Mouse (Mus musculus): ENCODE data around the gene E130208F15Rik. TPM values are rescaled to one million over a fixed set of nuclear protein-coding genes. Genes with fewer than 3 reads are reported as not detected.

The E130208F15Rik gene
- polyA plus RNA-seq, 1 experiment from 2014 or later = 0.23 TPM

- Histone ChIP-seq H3K9me3 (no peaks in the 10 kb centered on the region), H3K27ac (no peak overlapping the region), H3K36me3 (replicated peaks) (no peaks in the 10 kb centered on the region), H3K27me3 (replicated peaks) (peaks cover 37% of the 10 kb centered on the region), H3K4me1 (peaks cover 9% of the 10 kb centered on the region; the same call in 1 of the 2 replicates), H3K4me2 (peak overlapping the region; percentile 51), H3K9ac (no peak overlapping the region), H3K4me3 (peak overlapping the region; percentile 22)
- 1% methylated on average over 30 of the region's 30 CpGs for WGBS
- peak; percentile 76 for ATAC-seq (replicated peaks)
Measured at GRCm38 (mm10) chr7:30347828-30348227, 26.3 kb downstream of the E130208F15Rik start.

DNA sequence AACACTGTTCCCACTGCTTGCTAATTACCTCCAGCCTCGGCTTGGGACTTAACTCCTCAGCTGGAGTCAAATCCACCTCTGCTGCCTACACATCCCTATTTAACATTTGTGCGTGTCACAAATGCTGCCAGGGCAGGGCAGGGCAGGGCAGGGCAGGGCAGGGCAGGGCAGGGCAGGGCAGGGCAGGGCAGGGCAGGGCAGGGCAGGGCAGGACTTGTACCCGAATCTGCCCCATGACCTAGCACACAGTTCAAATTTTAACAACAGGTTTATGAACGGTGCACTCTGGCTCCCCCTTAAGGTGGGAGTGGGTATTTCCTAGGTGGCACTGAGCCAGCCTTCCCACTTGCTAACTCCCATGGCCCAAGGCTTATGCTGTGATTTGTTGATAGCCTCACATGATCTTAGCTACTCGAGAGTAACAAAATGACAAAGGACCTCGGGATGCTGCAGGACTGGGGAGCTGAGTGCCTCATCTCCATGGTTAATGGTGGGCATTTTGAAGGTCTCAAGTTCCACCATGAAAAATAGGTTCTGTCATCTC lies 31.8 kb downstream of the E130208F15Rik start:
- no peak for ATAC-seq (replicated peaks)
- 15% methylated on average over 6 of the region's 6 CpGs for WGBS

DNA sequence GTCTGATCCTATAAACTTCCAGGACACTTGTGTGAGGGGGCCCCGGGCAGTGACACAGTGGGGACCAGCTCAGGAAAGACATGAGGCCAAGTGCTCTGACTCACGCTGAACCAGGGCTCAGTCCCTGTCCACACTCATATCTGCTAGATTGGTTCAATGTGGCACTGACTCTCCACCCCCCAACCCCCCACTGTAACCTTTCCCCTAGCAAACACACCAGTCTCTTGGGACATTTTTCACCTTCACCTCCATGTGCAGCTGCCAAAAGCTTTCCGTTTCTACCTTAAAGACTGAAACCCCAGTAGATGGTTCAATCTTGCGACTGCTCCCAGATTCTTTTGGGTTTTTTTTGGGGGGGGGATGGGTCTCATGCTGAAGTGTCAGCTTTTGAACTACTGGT lies 32.5 kb downstream of the E130208F15Rik start:
- no peak overlapping the region for H3K27ac ChIP-seq
- peaks cover 21% of the 10 kb centered on the region for H3K4me1 ChIP-seq
- H3K4me3 ChIP-seq = no peak overlapping the region
- no peak overlapping the region for H3K9ac ChIP-seq
- ATAC-seq (replicated peaks) = no peak
- H3K4me2 ChIP-seq = no peak overlapping the region
- no peaks in the 10 kb centered on the region for H3K9me3 ChIP-seq
- peaks cover 10% of the 10 kb centered on the region for H3K27me3 ChIP-seq (replicated peaks)
- 78% methylated on average over 4 of the region's 4 CpGs for WGBS
- 0 out of 2 replicates have a peak, but pooled peaks cover 9% of the 10 kb centered on the region for H3K36me3 ChIP-seq (replicated peaks)

More for the DNA sequence above, 31.8 kb downstream of the E130208F15Rik start:
- Histone ChIP-seq H3K4me3 (no peak overlapping the region), H3K27ac (no peak overlapping the region), H3K4me1 (peaks cover 14% of the 10 kb centered on the region), H3K4me2 (no peak overlapping the region), H3K9me3 (no peaks in the 10 kb centered on the region), H3K9ac (no peak overlapping the region), H3K27me3 (replicated peaks) (peaks cover 14% of the 10 kb centered on the region), H3K36me3 (replicated peaks) (0 out of 2 replicates have a peak, but pooled peaks cover 9% of the 10 kb centered on the region)

GRCm38 (mm10) chr7:30358378-30359186 lies 37.0 kb downstream of the E130208F15Rik start:
- no peak overlapping the region for H3K4me3 ChIP-seq
- peaks cover 60% of the 10 kb centered on the region for H3K4me1 ChIP-seq
- H3K9me3 ChIP-seq = no peaks in the 10 kb centered on the region
- H3K4me2 ChIP-seq = peak overlapping the region; percentile 1; the same call in 1 of the 2 replicates
- no peak for ATAC-seq (replicated peaks)
- H3K9ac ChIP-seq = no peak overlapping the region
- 0 out of 2 replicates have a peak, but pooled peaks cover 12% of the 10 kb centered on the region for H3K36me3 ChIP-seq (replicated peaks)
- H3K27ac ChIP-seq = no peak overlapping the region
- 66% methylated on average over 7 of the region's 7 CpGs for WGBS
- H3K27me3 ChIP-seq (replicated peaks) = no peaks in the 10 kb centered on the region

- no peak overlapping the region for H3K27ac ChIP-seq
- 89% methylated on average over 31 of the region's 31 CpGs for WGBS
- H3K9ac ChIP-seq = no peak overlapping the region
- H3K36me3 ChIP-seq (replicated peaks) = 0 out of 2 replicates have a peak, but pooled peaks cover 12% of the 10 kb centered on the region
- no peak for ATAC-seq (replicated peaks)
- no peaks in the 10 kb centered on the region for H3K9me3 ChIP-seq
- H3K4me3 ChIP-seq = no peak overlapping the region
- peaks cover 3% of the 10 kb centered on the region; the same call in 1 of the 2 replicates for H3K27me3 ChIP-seq (replicated peaks)
- H3K4me1 ChIP-seq = peaks cover 62% of the 10 kb centered on the region
- H3K4me2 ChIP-seq = peak overlapping the region; percentile 9; the same call in 1 of the 2 replicates
Measured at GRCm38 (mm10) chr7:30359276-30359865, 37.8 kb downstream of the E130208F15Rik start.

DNA sequence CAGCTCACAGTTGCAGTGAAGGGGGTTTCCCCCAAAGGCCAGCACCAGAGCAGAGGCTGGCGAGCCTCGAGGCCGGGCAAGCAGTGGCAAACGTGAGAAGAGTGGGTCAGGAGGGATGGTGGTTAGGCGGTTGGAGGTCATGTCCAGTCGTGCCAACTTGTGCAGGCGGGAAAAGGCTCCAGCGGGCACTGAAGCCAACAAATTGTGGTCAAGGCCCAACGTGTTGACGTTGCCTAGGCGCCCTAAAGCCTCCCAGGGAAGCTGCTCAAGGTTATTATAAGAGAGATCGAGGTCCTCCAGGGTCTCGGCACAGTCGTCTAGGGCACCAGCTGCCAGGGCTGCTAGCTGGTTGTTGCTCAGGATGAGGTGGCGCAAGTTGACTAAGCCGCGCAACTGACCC lies 38.5 kb downstream of the E130208F15Rik start:
- Histone ChIP-seq H3K27me3 (replicated peaks) (peaks cover 9% of the 10 kb centered on the region; the same call in 1 of the 2 replicates), H3K9ac (no peak overlapping the region), H3K27ac (no peak overlapping the region), H3K4me2 (peak overlapping the region; percentile 9; the same call in 1 of the 2 replicates), H3K4me3 (no peak overlapping the region), H3K9me3 (no peaks in the 10 kb centered on the region), H3K4me1 (peaks cover 62% of the 10 kb centered on the region), H3K36me3 (replicated peaks) (0 out of 2 replicates have a peak, but pooled peaks cover 12% of the 10 kb centered on the region)
- ATAC-seq (replicated peaks) = no peak
- 89% methylated on average over 17 of the region's 17 CpGs for WGBS

DNA sequence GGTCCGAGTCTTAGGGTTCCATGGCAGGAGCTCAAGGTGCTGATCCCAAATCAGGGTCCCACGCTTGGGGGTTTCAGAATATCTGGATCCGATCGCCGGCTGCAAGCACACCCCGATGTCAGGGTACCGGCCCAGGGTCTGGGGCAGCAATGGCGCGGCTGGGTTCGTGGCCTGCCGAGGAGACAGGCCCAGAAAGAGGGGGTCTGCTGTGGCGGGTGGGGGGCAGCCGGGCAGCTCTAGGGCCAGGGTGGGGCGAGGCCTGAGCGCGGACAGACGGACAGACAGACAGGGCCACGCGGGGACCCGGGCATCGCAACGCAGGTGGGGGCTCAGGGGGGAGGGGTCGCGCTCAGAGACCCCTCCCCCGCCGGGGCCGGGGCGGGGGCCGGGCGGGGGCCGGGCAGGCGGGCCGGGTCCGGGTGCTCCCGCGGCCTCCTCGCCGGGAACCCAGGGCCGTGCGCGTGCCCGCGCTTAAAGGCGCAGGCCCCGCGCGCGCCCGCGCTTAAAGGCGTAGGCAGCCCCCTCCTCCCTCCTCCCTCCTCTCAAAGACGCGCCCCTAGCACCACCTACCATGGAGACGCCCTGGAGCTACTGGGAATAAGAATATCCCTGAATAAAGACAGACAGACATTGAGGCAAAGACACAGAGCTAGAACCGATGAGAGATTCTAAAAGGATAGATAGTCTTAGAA lies 41.3 kb downstream of the E130208F15Rik start, which contains the start of gene Lrfn3:
Gene Lrfn3 (minus strand): TSS at position 121 of the 692 bp plus-strand sequence.
- Histone ChIP-seq H3K4me3 (peak within 1 kb of the TSS; percentile 82), H3K27ac (peak within 1 kb of the TSS; percentile 63), H3K9me3 (no peaks in the 10 kb centered on the region), H3K36me3 (replicated peaks) (0 out of 2 replicates have a peak, but pooled peaks cover 3% of the 10 kb centered on the region), H3K9ac (peak within 1 kb of the TSS; percentile 90), H3K4me2 (peak within 1 kb of the TSS; percentile 85), H3K27me3 (replicated peaks) (peaks cover 16% of the 10 kb centered on the region; the same call in 1 of the 2 replicates), H3K4me1 (peaks cover 57% of the 10 kb centered on the region)
- peak; percentile 69 for ATAC-seq (replicated peaks)
- 2% methylated on average over 37 of the region's 55 CpGs for WGBS

DNA sequence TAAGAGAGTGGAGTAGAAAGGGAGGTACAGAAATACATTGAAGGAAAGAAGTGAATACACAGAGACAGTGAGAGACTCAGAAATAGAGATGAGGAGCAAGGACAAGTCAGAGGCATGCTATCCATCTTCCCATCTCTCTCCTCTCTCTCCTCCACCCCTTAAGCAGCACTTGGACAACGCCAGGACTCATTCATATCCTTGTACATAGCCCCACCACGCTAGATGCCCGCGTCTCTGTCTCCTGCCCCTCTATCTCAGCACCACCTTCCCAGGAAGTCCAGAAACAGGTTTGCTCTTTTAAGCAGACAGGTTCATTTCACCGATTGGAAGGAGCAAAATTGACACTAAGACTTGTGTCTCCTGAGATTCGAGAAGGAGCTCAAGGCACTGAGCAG lies 41.8 kb downstream of the E130208F15Rik start:
- H3K4me1 ChIP-seq = peaks cover 51% of the 10 kb centered on the region
- 0 out of 2 replicates have a peak, but pooled peaks cover 3% of the 10 kb centered on the region for H3K36me3 ChIP-seq (replicated peaks)
- H3K4me3 ChIP-seq = peak overlapping the region; percentile 82
- H3K9me3 ChIP-seq = no peaks in the 10 kb centered on the region
- WGBS = 51% methylated on average over 6 of the region's 6 CpGs
- H3K4me2 ChIP-seq = peak overlapping the region; percentile 85
- H3K9ac ChIP-seq = peak overlapping the region; percentile 90
- H3K27ac ChIP-seq = peak overlapping the region; percentile 63
- peaks cover 16% of the 10 kb centered on the region; the same call in 1 of the 2 replicates for H3K27me3 ChIP-seq (replicated peaks)
- peak; percentile 51 for ATAC-seq (replicated peaks)

- Histone ChIP-seq H3K4me3 (no peak overlapping the region), H3K27ac (no peak overlapping the region), H3K36me3 (replicated peaks) (no peaks in the 10 kb centered on the region), H3K4me1 (peaks cover 11% of the 10 kb centered on the region), H3K4me2 (no peak overlapping the region), H3K27me3 (replicated peaks) (peaks cover 16% of the 10 kb centered on the region; the same call in 1 of the 2 replicates), H3K9me3 (no peaks in the 10 kb centered on the region), H3K9ac (no peak overlapping the region)
- ATAC-seq (replicated peaks) = no peak
- 72% methylated on average over 2 of the region's 2 CpGs for WGBS
Measured at GRCm38 (mm10) chr7:30367466-30367865, 45.9 kb downstream of the E130208F15Rik start.
